Mouse (Mus musculus) C2C12 (cell line): ENCODE results near the gene Tanc2. TPM values are rescaled to one million over a fixed set of nuclear protein-coding genes. Genes with fewer than 3 reads are reported as not detected.

Experiments
- H3K27me3 ChIP-seq: one replicate; pipeline ENCODE4 v1.6.1; 2011; ENCODE audit not compliant: control insufficient read depth, insufficient read depth, insufficient read length
- H3K36me3 ChIP-seq: one replicate; pipeline ENCODE4 v1.6.1; 2011; ENCODE audit not compliant: control insufficient read depth, insufficient read depth
- H3K4me3 ChIP-seq: one replicate; pipeline ENCODE4 v1.5.1; 2011; ENCODE audit warnings: mild to moderate bottlenecking, control low read depth; ENCODE audit not compliant: poor library complexity, insufficient read depth, severe bottlenecking
- H3K79me2 ChIP-seq: one replicate; pipeline ENCODE4 v1.6.1; 2011; ENCODE audit not compliant: control insufficient read depth, insufficient read depth
- H3K79me3 ChIP-seq: one replicate; pipeline ENCODE4 v1.6.1; 2011; ENCODE audit warnings: low read depth, control low read depth
- H3ac ChIP-seq: one replicate; pipeline ENCODE3; 2011; ENCODE audit warnings: low read depth; ENCODE audit not compliant: control insufficient read depth, insufficient read length
- CEBPB ChIP-seq: IDR thresholded peaks from one replicate; pipeline ENCODE4 v1.6.1; 2011; ENCODE audit warnings: low read depth, mild to moderate bottlenecking, control low read depth, moderate library complexity
- CTCF ChIP-seq: IDR thresholded peaks from one replicate; pipeline ENCODE4 v1.5.1; 2011; ENCODE audit not compliant: control insufficient read depth, insufficient read depth, insufficient read length
- FOSL1 ChIP-seq: IDR thresholded peaks from one replicate; pipeline ENCODE4 v1.8.0; 2011; ENCODE audit warnings: mild to moderate bottlenecking, low read length; ENCODE audit not compliant: poor library complexity, insufficient read depth, severe bottlenecking
- MAX ChIP-seq: IDR thresholded peaks from one replicate; pipeline ENCODE4 v1.6.1; 2011; ENCODE audit warnings: mild to moderate bottlenecking, control low read depth
- MYOD1 ChIP-seq: IDR thresholded peaks from one replicate; pipeline ENCODE4 v1.6.1; 2011; ENCODE audit warnings: low read depth; ENCODE audit not compliant: control insufficient read depth, insufficient read length
- MYOG ChIP-seq: IDR thresholded peaks from one replicate; pipeline ENCODE4 v1.6.1; 2011; ENCODE audit not compliant: control insufficient read depth, insufficient read length; ENCODE audit errors: extremely low read depth
- USF1 ChIP-seq: IDR thresholded peaks from one replicate; pipeline ENCODE4 v1.6.1; 2011; ENCODE audit warnings: low read depth, mild to moderate bottlenecking, control low read depth, moderate library complexity
- polyA plus RNA-seq: library from polyadenylated mRNA; unstranded; fragments of >200 nt; fragmentation: generic; extraction: Trizol; gene quantifications from one replicate; pipeline ENCODE4 v1.2.1, GENCODE M21; 2012; ENCODE audit warnings: missing spikeins

The Tanc2 gene
- polyA plus RNA-seq, 1 experiment = 5.8 TPM

GRCm38 (mm10) chr11:105589231-105589876 is 432 bp upstream of the Tanc2 start:
- peak; percentile 91 for TF ChIP-seq USF1
- TF ChIP-seq CEBPB = no peak
- peak; percentile 34 for TF ChIP-seq MAX
- peak; percentile 61 for TF ChIP-seq CTCF
- no peak for TF ChIP-seq MYOD1
- Histone ChIP-seq H3K79me3 (no peaks in the 10 kb centered on the region), H3ac (peak overlapping the region; percentile 86), H3K27me3 (no peaks in the 10 kb centered on the region), H3K36me3 (no peaks in the 10 kb centered on the region), H3K4me3 (peak overlapping the region; percentile 55), H3K79me2 (peaks cover 10% of the 10 kb centered on the region)

- H3ac ChIP-seq = no peak overlapping the region
- H3K36me3 ChIP-seq = no peaks in the 10 kb centered on the region
- no peak overlapping the region for H3K4me3 ChIP-seq
- H3K79me2 ChIP-seq = peaks cover 18% of the 10 kb centered on the region
- TF ChIP-seq MYOG (no peak), CTCF (peak; percentile 69), USF1 (no peak), FOSL1 (no peak), CEBPB (no peak), MAX (peak; percentile 38), MYOD1 (no peak)
- H3K27me3 ChIP-seq = no peaks in the 10 kb centered on the region
- H3K79me3 ChIP-seq = peaks cover 6% of the 10 kb centered on the region
These were observed 2.1 kb downstream of the Tanc2 start for GRCm38 (mm10) chr11:105591905-105592304.

GRCm38 (mm10) chr11:105602177-105602576 is 12.4 kb downstream of the Tanc2 start:
- H3K4me3 ChIP-seq = no peak overlapping the region
- no peak overlapping the region for H3ac ChIP-seq
- no peaks in the 10 kb centered on the region for H3K36me3 ChIP-seq
- H3K27me3 ChIP-seq = no peaks in the 10 kb centered on the region
- H3K79me2 ChIP-seq = peaks cover 4% of the 10 kb centered on the region
- H3K79me3 ChIP-seq = no peaks in the 10 kb centered on the region
- no peak for TF ChIP-seq FOSL1
- no peak for TF ChIP-seq MYOG
- no peak for TF ChIP-seq MYOD1
- TF ChIP-seq CEBPB = no peak
- TF ChIP-seq MAX = no peak
- no peak for TF ChIP-seq CTCF
- no peak for TF ChIP-seq USF1

- TF ChIP-seq FOSL1 (no peak), CEBPB (no peak), CTCF (no peak), MYOG (no peak)
- no peaks in the 10 kb centered on the region for H3K36me3 ChIP-seq
- H3K4me3 ChIP-seq = no peak overlapping the region
- H3K79me2 ChIP-seq = no peaks in the 10 kb centered on the region
- H3K79me3 ChIP-seq = no peaks in the 10 kb centered on the region
- no peak overlapping the region for H3ac ChIP-seq
- H3K27me3 ChIP-seq = no peaks in the 10 kb centered on the region
These were observed 36.4 kb downstream of the Tanc2 start for GRCm38 (mm10) chr11:105626201-105626600.

GRCm38 (mm10) chr11:105643995-105644394 is 54.2 kb downstream of the Tanc2 start:
- Histone ChIP-seq H3K27me3 (no peaks in the 10 kb centered on the region), H3ac (no peak overlapping the region), H3K36me3 (no peaks in the 10 kb centered on the region), H3K4me3 (no peak overlapping the region), H3K79me2 (no peaks in the 10 kb centered on the region), H3K79me3 (peaks cover 3% of the 10 kb centered on the region)
- TF ChIP-seq MAX = no peak
- TF ChIP-seq CTCF = no peak
- TF ChIP-seq MYOD1 = no peak

- H3K79me3 ChIP-seq = peaks cover 5% of the 10 kb centered on the region
- H3K27me3 ChIP-seq = no peaks in the 10 kb centered on the region
- no peak overlapping the region for H3ac ChIP-seq
- H3K4me3 ChIP-seq = no peak overlapping the region
- H3K79me2 ChIP-seq = no peaks in the 10 kb centered on the region
- no peak for TF ChIP-seq MAX
- no peaks in the 10 kb centered on the region for H3K36me3 ChIP-seq
These were observed 58.2 kb downstream of the Tanc2 start for GRCm38 (mm10) chr11:105648026-105648425.
